Mouse (Mus musculus) forebrain, postnatal 0 days (tissue): Measurements from ENCODE around the gene Scd4. TPM values are rescaled to one million over a fixed set of nuclear protein-coding genes. Genes with fewer than 3 reads are reported as not detected.
A peak's percentile ranks its signal among the peaks of the same experiment; 100 is the strongest.

Source experiments
- ATAC-seq: fragments of 200-750 bp; cut with Nextera tagmentation; 2 replicates; pipeline ENCODE4 v1.8.0; 2017; ENCODE audit warnings: mild to moderate bottlenecking, moderate library complexity
- DNase-seq: peaks from one replicate; pipeline ENCODE4 v3.0.0-alpha.2; 2015
- H3K27ac ChIP-seq: fragments of 300-500 bp; sonication (generic); 2 replicates; pipeline ENCODE4 v1.5.1; 2014; ENCODE audit warnings: low read depth, mild to moderate bottlenecking, antibody characterized with exemption, low read length, moderate library complexity, mixed read lengths
- H3K27me3 ChIP-seq: fragments of 300-500 bp; sonication (generic); 2 replicates; pipeline ENCODE4 v1.6.1; 2014; ENCODE audit warnings: mild to moderate bottlenecking, low read length, mixed read lengths; ENCODE audit not compliant: insufficient read depth
- H3K36me3 ChIP-seq: fragments of 300-500 bp; sonication (generic); 2 replicates; pipeline ENCODE4 v1.6.1; 2014; ENCODE audit warnings: mild to moderate bottlenecking, moderate library complexity; ENCODE audit not compliant: insufficient read depth
- H3K4me1 ChIP-seq: fragments of 300-500 bp; sonication (generic); 2 replicates; pipeline ENCODE4 v1.6.1; 2014; ENCODE audit warnings: antibody characterized with exemption; ENCODE audit not compliant: insufficient read depth
- H3K4me2 ChIP-seq: fragments of 300-500 bp; sonication (generic); 2 replicates; pipeline ENCODE4 v1.6.1; 2014; ENCODE audit warnings: low read depth, mild to moderate bottlenecking, moderate library complexity
- H3K4me3 ChIP-seq: fragments of 300-500 bp; sonication (generic); 2 replicates; pipeline ENCODE4 v1.5.1; 2014; ENCODE audit warnings: low read depth, low read length, mixed read lengths
- H3K9ac ChIP-seq: fragments of 300-500 bp; sonication (generic); 2 replicates; pipeline ENCODE4 v1.6.1; 2014; ENCODE audit warnings: mild to moderate bottlenecking
- H3K9me3 ChIP-seq: fragments of 300-500 bp; sonication (generic); 2 replicates; pipeline ENCODE4 v1.6.1; 2016; ENCODE audit warnings: low read length
- CTCF ChIP-seq: sonication (generic); IDR thresholded peaks from 2 replicates; pipeline ENCODE4 v1.5.1; 2016; ENCODE audit warnings: antibody characterized with exemption, control low read depth, low read depth
- WGBS: fragments of 180-500 bp; shearing (Covaris S2); extraction: QIAGEN DNeasy Blood & Tissue Kit; methylation state at CpG from one replicate; pipeline ENCODE4 v1.1.7; 2014; 5-methylcytosine and 5-hydroxymethylcytosine counted together
- polyA plus RNA-seq: library from polyadenylated mRNA; unstranded; fragments of >200 nt; fragmentation: Nextera tagmentation; extraction: Ambion mirVana; gene quantifications from 2 replicates; pipeline ENCODE4 v1.2.1, GENCODE M21; 2015
- total RNA-seq: library from RNA; depleted of rRNA; stranded (reverse); fragments of >200 nt; gene quantifications from 2 replicates; pipeline ENCODE4 v1.2.3, GENCODE M21; 2014; rRNA removed

The Scd4 gene
- total RNA-seq (0.23 and 0.43 TPM in 2 replicates), polyA plus RNA-seq (0.11 and 0.25 TPM in 2 replicates)

DNA sequence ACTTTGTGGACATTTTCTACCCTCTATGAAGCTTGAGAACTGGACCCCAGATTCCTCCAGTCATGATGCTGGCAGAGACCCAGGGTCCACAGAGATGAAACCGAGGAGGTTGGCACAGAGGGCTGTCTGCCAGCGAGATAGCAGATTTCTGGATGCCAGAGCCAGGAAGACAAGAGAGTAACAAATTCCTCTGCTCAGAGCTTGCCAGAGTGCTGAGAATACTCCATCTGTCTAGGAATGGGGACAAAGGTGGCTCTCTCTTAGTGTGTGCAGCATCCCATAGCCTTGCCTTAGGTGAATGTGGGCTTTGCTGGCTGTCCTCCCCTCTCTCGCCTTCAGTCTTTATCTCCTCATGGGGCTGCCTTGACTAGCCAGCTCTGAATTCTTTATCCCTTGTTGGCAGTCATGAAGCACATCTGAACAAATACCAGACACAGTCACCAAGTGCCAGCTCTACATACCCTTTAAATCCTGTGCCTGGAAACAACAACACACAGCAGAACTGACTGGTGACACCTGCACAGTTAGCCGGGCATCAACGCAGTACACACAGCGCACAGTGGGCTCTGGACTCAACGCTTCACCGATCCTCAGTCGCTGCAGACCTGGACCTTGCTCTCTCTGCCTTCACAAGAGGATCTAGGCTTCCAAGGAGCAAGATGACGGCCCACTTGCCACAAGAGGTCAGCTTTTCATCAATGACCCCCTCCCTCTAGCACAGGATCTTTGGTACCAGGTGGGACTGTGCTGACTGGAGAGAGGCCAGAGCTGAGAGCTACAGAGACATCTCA lies at the start of gene Scd4:
Scd4 (plus strand) TSS at position 260 of the 791 bp plus-strand sequence.
- DNase-seq (peak; percentile 35), ATAC-seq (peak; percentile 55)
- Histone ChIP-seq H3K4me3 (no peak within 1 kb of the TSS), H3K9ac (no peak within 1 kb of the TSS), H3K36me3 (no peaks in the 10 kb centered on the region), H3K9me3 (no peaks in the 10 kb centered on the region), H3K4me2 (no peak within 1 kb of the TSS), H3K27me3 (no peaks in the 10 kb centered on the region), H3K4me1 (no peaks in the 10 kb centered on the region), H3K27ac (peak within 1 kb of the TSS; percentile 54; the same call in 1 of the 2 replicates)
- WGBS: 66% methylated on average over 10 of the region's 10 CpGs
- no peak for TF ChIP-seq CTCF

GRCm38 (mm10) chr19:44283157-44284024 lies 49.5 kb upstream of the Scd4 start:
- peak overlapping the region; percentile 42 for H3K9ac ChIP-seq
- TF ChIP-seq CTCF: no peak
- WGBS: 15% methylated on average over 15 of the region's 15 CpGs

DNA sequence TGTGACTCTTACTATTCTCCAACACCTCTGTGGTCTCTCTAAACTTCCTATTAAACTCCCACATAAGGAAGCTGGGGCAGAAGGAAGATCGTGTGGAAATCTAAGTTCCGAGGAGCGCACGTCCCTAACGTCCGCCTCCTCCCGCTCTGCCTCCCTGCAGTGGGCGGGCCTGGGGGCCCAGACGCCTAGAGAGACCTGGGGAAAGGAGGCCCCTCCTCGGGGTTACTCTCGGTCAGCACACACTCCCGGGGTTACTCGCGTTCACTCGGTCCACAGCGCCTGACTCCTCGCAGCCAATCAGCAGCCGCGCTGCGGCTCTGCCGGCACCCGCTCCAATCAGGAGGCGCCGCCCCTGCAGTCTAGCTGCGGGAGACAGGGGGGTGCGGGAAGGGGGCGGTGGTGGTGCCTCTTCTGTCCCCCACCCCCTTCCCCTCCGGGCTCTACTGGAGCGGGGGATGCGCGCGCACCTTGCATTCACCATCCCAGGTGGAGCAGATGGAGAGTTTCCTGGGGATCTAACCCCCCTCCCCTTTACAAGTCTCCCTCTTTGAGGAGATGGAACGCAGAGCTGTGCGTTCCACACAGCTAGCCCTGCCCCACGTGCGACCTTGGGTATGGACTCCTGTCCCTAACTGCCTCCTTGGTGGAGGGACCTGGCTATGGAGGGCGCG lies 48.7 kb upstream of the Scd4 start:
- Histone ChIP-seq H3K4me2 (peak overlapping the region; percentile 81), H3K9ac (peak overlapping the region; percentile 59), H3K4me1 (peaks cover 17% of the 10 kb centered on the region), H3K4me3 (peak overlapping the region; percentile 56), H3K27me3 (no peaks in the 10 kb centered on the region), H3K9me3 (no peaks in the 10 kb centered on the region), H3K36me3 (no peaks in the 10 kb centered on the region), H3K27ac (peak overlapping the region; percentile 90)
- ATAC-seq (peak; percentile 99), DNase-seq (peak; percentile 97)
- no peak for TF ChIP-seq CTCF
- under 1% methylated on average over 38 of the region's 38 CpGs for WGBS

More at GRCm38 (mm10) chr19:44283157-44284024, 49.5 kb upstream of the Scd4 start:
- H3K4me2 ChIP-seq: peak overlapping the region; percentile 81
- H3K36me3 ChIP-seq: no peaks in the 10 kb centered on the region
- DNase-seq (peak; percentile 29), ATAC-seq (no peak)
- H3K4me1 ChIP-seq: peaks cover 17% of the 10 kb centered on the region
- H3K9me3 ChIP-seq: no peaks in the 10 kb centered on the region
- peak overlapping the region; percentile 90 for H3K27ac ChIP-seq
- H3K27me3 ChIP-seq: no peaks in the 10 kb centered on the region
- H3K4me3 ChIP-seq: peak overlapping the region; percentile 56

DNA sequence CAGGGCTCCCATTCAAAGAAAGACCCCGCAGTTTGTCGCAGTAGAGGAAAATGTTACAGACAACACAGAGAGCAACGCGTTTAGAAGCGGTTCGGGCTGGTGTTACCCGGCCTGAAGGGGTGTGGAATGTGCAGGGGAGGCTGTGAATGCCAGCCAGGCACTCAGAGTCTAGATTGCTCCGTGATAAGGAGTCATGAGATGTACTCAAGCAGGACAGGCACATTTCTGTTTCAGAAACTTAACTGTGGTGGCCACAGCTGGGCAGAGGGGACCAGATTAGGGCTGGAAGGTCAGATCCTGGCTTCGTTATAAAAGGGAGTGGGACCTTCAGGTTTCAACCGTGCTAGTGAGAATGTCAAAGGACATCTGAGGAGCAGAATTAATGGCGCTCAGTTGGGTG lies 48.2 kb upstream of the Scd4 start:
- peak overlapping the region; percentile 81 for H3K4me2 ChIP-seq
- peaks cover 17% of the 10 kb centered on the region for H3K4me1 ChIP-seq
- no peak for DNase-seq
- H3K27ac ChIP-seq: peak overlapping the region; percentile 90
- TF ChIP-seq CTCF: no peak
- H3K27me3 ChIP-seq: no peaks in the 10 kb centered on the region
- H3K36me3 ChIP-seq: no peaks in the 10 kb centered on the region
- peak overlapping the region; percentile 56 for H3K4me3 ChIP-seq
- peak overlapping the region; percentile 59 for H3K9ac ChIP-seq
- ATAC-seq: peak; percentile 16
- WGBS: 3% methylated on average over 11 of the region's 11 CpGs
- H3K9me3 ChIP-seq: no peaks in the 10 kb centered on the region

- no peak overlapping the region for H3K4me3 ChIP-seq
- no peak overlapping the region for H3K4me2 ChIP-seq
- no peak for TF ChIP-seq CTCF
- DNase-seq (no peak), ATAC-seq (no peak)
- H3K27me3 ChIP-seq: no peaks in the 10 kb centered on the region
- peaks cover 17% of the 10 kb centered on the region for H3K4me1 ChIP-seq
- H3K36me3 ChIP-seq: no peaks in the 10 kb centered on the region
- WGBS: 82% methylated on average over 8 of the region's 8 CpGs
- H3K9ac ChIP-seq: no peak overlapping the region
- no peaks in the 10 kb centered on the region for H3K9me3 ChIP-seq
- no peak overlapping the region for H3K27ac ChIP-seq
Observed at GRCm38 (mm10) chr19:44285554-44285953, 47.3 kb upstream of the Scd4 start.

DNA sequence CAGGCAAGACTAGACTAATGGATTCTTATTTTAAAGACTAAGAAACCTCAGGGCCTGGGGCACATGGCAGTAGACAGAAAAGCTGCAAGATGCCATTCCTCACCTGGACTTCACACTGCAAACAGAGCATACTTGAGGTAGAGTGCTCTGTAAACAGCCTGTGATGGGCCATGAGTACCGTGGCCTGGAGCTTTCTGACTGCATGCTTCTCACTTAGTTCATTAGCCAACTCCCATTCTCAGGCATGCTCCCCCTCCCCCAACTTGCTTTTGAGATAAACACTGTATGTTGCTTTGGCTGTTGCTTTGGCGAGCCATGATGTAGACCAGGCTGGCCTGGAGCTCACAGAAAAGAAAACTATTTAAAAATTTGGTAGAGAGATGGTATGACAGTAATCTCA lies 46.8 kb upstream of the Scd4 start:
- Histone ChIP-seq H3K4me3 (no peak overlapping the region), H3K36me3 (no peaks in the 10 kb centered on the region), H3K27me3 (no peaks in the 10 kb centered on the region), H3K27ac (no peak overlapping the region), H3K4me1 (peaks cover 17% of the 10 kb centered on the region), H3K4me2 (no peak overlapping the region), H3K9ac (no peak overlapping the region), H3K9me3 (no peaks in the 10 kb centered on the region)
- DNase-seq: no peak
- no peak for TF ChIP-seq CTCF
- no peak for ATAC-seq
- WGBS: 52% methylated on average over 2 of the region's 2 CpGs
